Mouse (Mus musculus): ENCODE measurements around the gene Gm30302. TPM values are rescaled to one million over a fixed set of nuclear protein-coding genes. Genes with fewer than 3 reads are reported as not detected.
"Not testable (repeated sequence)": the region's sequence is repeated elsewhere in the genome, so short reads cannot be mapped to it uniquely, and the experiment has no call there.

The Gm30302 gene
- polyA plus RNA-seq, 1 experiment from 2014 or later: 0.09 TPM

DNA sequence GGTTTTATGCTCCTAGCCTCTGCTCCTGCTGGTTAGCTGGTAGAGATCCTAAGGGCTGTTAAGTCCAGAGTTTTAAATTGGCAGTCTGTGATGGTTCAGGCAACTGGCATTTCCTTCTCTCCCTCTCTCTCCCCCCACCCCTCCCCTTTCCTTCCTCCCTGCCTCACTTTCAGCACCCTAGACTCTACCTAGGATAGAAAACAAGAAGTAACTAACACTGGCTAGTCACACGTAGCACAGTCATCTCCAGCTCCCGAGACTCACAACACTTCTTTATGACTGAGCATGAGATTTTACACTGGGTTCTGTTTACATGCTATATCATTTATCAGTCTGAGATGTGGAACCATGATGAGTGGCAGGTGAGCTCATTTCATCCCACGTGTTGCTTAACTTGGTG lies 16.2 kb upstream of the Gm30302 start:
- no peak for ATAC-seq (ENCODE audit: insufficient number of reproducible peaks, insufficient read depth, low FRiP score, low read depth)
- WGBS: 70% methylated on average over 3 of the region's 3 CpGs
- Histone ChIP-seq H3K36me3 (ENCODE audit: control insufficient read depth, insufficient read depth, low read length) (no peaks in the 10 kb centered on the region), H3K4me2 (ENCODE audit: low read length) (no peak overlapping the region), H3K9ac (ENCODE audit: low read length) (no peak overlapping the region), H3K4me3 (ENCODE audit: control insufficient read depth in 1 of 2, insufficient read depth in 1 of 2, low read depth in 1 of 2, low read length in 2 of 2) (no peak overlapping the region), H3K27me3 (ENCODE audit: control insufficient read depth, insufficient read depth, low read length) (no peaks in the 10 kb centered on the region), H3K9me3 (ENCODE audit: control insufficient read depth, low read length) (peaks cover 10% of the 10 kb centered on the region), H3K27ac (replicated peaks in 1 of 2; ENCODE audit: control insufficient read depth in 1 of 2, insufficient read depth in 1 of 2, low read depth in 2 of 2, low read length in 2 of 2) (no peak overlapping the region), H3K4me1 (ENCODE audit: control insufficient read depth in 2 of 2, insufficient read depth in 2 of 2, low read length in 2 of 2) (no peaks in the 10 kb centered on the region)

- no peaks in the 10 kb centered on the region for H3K36me3 ChIP-seq (ENCODE audit: control insufficient read depth, insufficient read depth, low read length)
- H3K27me3 ChIP-seq (ENCODE audit: control insufficient read depth, insufficient read depth, low read length): no peaks in the 10 kb centered on the region
- H3K9ac ChIP-seq (ENCODE audit: low read length): no peak overlapping the region
- peaks cover 10% of the 10 kb centered on the region for H3K9me3 ChIP-seq (ENCODE audit: control insufficient read depth, low read length)
- H3K4me2 ChIP-seq (ENCODE audit: low read length): no peak overlapping the region
- H3K27ac ChIP-seq (replicated peaks in 1 of 2; ENCODE audit: control insufficient read depth in 1 of 2, insufficient read depth in 1 of 2, low read depth in 2 of 2, low read length in 2 of 2): no peak overlapping the region
- no peak for ATAC-seq (ENCODE audit: insufficient number of reproducible peaks, insufficient read depth, low FRiP score, low read depth)
- no peaks in the 10 kb centered on the region for H3K4me1 ChIP-seq (ENCODE audit: control insufficient read depth in 2 of 2, insufficient read depth in 2 of 2, low read length in 2 of 2)
- no peak overlapping the region for H3K4me3 ChIP-seq (ENCODE audit: control insufficient read depth in 1 of 2, insufficient read depth in 1 of 2, low read depth in 1 of 2, low read length in 2 of 2)
- WGBS: 83% methylated on average over 4 of the region's 4 CpGs
These were observed 15.6 kb upstream of the Gm30302 start for GRCm38 (mm10) chr13:49814420-49814819.

GRCm38 (mm10) chr13:49807146-49807545 lies 8.3 kb upstream of the Gm30302 start:
- Histone ChIP-seq H3K4me3 (ENCODE audit: control insufficient read depth in 1 of 2, insufficient read depth in 1 of 2, low read depth in 1 of 2, low read length in 2 of 2) (no peak overlapping the region), H3K9me3 (ENCODE audit: control insufficient read depth, low read length) (no peaks in the 10 kb centered on the region), H3K27ac (replicated peaks in 1 of 2; ENCODE audit: control insufficient read depth in 1 of 2, insufficient read depth in 1 of 2, low read depth in 2 of 2, low read length in 2 of 2) (no peak overlapping the region), H3K36me3 (ENCODE audit: control insufficient read depth, insufficient read depth, low read length) (no peaks in the 10 kb centered on the region), H3K9ac (ENCODE audit: low read length) (no peak overlapping the region), H3K4me2 (ENCODE audit: low read length) (no peak overlapping the region), H3K4me1 (ENCODE audit: control insufficient read depth in 2 of 2, insufficient read depth in 2 of 2, low read length in 2 of 2) (no peaks in the 10 kb centered on the region), H3K27me3 (ENCODE audit: control insufficient read depth, insufficient read depth, low read length) (no peaks in the 10 kb centered on the region)
- ATAC-seq (ENCODE audit: insufficient number of reproducible peaks, insufficient read depth, low FRiP score, low read depth): no peak
- 71% methylated on average over 1 of the region's 1 CpGs for WGBS

- H3K4me3 ChIP-seq (ENCODE audit: control insufficient read depth in 1 of 2, insufficient read depth in 1 of 2, low read depth in 1 of 2, low read length in 2 of 2): no peak overlapping the region
- H3K4me1 ChIP-seq (ENCODE audit: control insufficient read depth in 2 of 2, insufficient read depth in 2 of 2, low read length in 2 of 2): peaks cover 4 to 15% of the 10 kb centered on the region in 2 experiments
- no peaks in the 10 kb centered on the region for H3K9me3 ChIP-seq (ENCODE audit: control insufficient read depth, low read length)
- no peaks in the 10 kb centered on the region for H3K27me3 ChIP-seq (ENCODE audit: control insufficient read depth, insufficient read depth, low read length)
- H3K36me3 ChIP-seq (ENCODE audit: control insufficient read depth, insufficient read depth, low read length): no peaks in the 10 kb centered on the region
- H3K4me2 ChIP-seq (ENCODE audit: low read length): no peak overlapping the region
- WGBS: 28% methylated on average over 5 of the region's 5 CpGs
- H3K27ac ChIP-seq (replicated peaks in 1 of 2; ENCODE audit: control insufficient read depth in 1 of 2, insufficient read depth in 1 of 2, low read depth in 2 of 2, low read length in 2 of 2): peak overlapping the region; percentile 64 to 66
- ATAC-seq (ENCODE audit: insufficient number of reproducible peaks, insufficient read depth, low FRiP score, low read depth): peak; percentile 78
- no peak overlapping the region; the same call in 1 of the 2 replicates for H3K9ac ChIP-seq (ENCODE audit: low read length)
These were observed 10.0 kb downstream of the Gm30302 start for GRCm38 (mm10) chr13:49788563-49789393.

DNA sequence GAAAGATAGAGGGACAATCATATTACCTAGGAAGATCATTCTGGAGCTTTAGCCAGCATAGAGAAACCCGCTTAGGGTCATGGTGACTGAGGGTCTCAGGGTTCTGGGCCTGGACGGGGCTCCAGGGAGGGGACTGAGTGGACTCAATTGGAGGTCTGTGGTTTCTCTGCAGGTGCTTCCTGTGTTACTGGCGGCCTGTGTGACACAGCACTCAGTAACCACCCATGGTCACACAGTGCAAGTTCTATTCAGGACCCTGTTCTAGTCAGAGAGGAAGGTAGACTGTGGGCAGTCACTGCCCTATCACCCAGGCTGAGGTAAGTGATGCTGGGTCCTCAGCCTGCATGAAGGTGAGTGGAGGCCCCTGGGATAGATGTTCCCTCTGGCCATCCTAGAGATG lies 14.9 kb downstream of the Gm30302 start:
- Histone ChIP-seq H3K9me3 (ENCODE audit: control insufficient read depth, low read length) (no peaks in the 10 kb centered on the region), H3K36me3 (ENCODE audit: control insufficient read depth, insufficient read depth, low read length) (no peaks in the 10 kb centered on the region), H3K4me2 (ENCODE audit: low read length) (no peak overlapping the region), H3K9ac (ENCODE audit: low read length) (no peak overlapping the region), H3K27me3 (ENCODE audit: control insufficient read depth, insufficient read depth, low read length) (no peaks in the 10 kb centered on the region), H3K27ac (replicated peaks in 1 of 2; ENCODE audit: control insufficient read depth in 1 of 2, insufficient read depth in 1 of 2, low read depth in 2 of 2, low read length in 2 of 2) (no peak overlapping the region), H3K4me1 (ENCODE audit: control insufficient read depth in 2 of 2, insufficient read depth in 2 of 2, low read length in 2 of 2) (peaks cover under 1 to 7% of the 10 kb centered on the region in 2 experiments), H3K4me3 (ENCODE audit: control insufficient read depth in 1 of 2, insufficient read depth in 1 of 2, low read depth in 1 of 2, low read length in 2 of 2) (no peak overlapping the region)
- ATAC-seq (ENCODE audit: insufficient number of reproducible peaks, insufficient read depth, low FRiP score, low read depth): no peak
- 75% methylated on average over 3 of the region's 3 CpGs for WGBS

DNA sequence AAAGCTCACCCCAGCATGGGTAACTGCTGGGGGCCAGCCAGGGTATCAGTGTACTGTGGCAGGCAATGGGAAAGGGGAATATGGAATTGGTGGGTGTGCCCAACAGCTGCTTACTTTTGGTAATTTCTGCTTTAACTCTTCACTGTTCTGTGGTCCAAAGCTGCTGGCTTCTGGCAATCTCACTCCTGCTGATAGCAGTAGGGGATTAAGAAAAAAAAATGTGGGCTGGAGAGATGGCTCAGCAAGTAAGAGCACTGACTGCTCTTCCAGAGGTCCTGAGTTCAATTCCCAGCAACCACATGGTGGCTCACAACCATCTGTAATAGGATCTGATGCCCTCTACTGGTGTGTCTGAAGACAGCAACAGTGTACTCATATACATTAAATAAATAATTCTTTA lies 27.3 kb downstream of the Gm30302 start:
- ATAC-seq (ENCODE audit: insufficient number of reproducible peaks, insufficient read depth, low FRiP score, low read depth); H3K4me1 ChIP-seq (ENCODE audit: control insufficient read depth in 2 of 2, insufficient read depth in 2 of 2, low read length in 2 of 2); H3K27me3 ChIP-seq (ENCODE audit: control insufficient read depth, insufficient read depth, low read length); H3K4me3 ChIP-seq (ENCODE audit: control insufficient read depth in 1 of 2, insufficient read depth in 1 of 2, low read depth in 1 of 2, low read length in 2 of 2); H3K27ac ChIP-seq (replicated peaks in 1 of 2; ENCODE audit: control insufficient read depth in 1 of 2, insufficient read depth in 1 of 2, low read depth in 2 of 2, low read length in 2 of 2); H3K4me2 ChIP-seq (ENCODE audit: low read length); H3K36me3 ChIP-seq (ENCODE audit: control insufficient read depth, insufficient read depth, low read length); H3K9ac ChIP-seq (ENCODE audit: low read length); H3K9me3 ChIP-seq (ENCODE audit: control insufficient read depth, low read length): not testable (repeated sequence)

- Histone ChIP-seq H3K27me3 (ENCODE audit: control insufficient read depth, insufficient read depth, low read length) (no peaks in the 10 kb centered on the region), H3K36me3 (ENCODE audit: control insufficient read depth, insufficient read depth, low read length) (no peaks in the 10 kb centered on the region), H3K27ac (replicated peaks in 1 of 2; ENCODE audit: control insufficient read depth in 1 of 2, insufficient read depth in 1 of 2, low read depth in 2 of 2, low read length in 2 of 2) (no peak overlapping the region), H3K9me3 (ENCODE audit: control insufficient read depth, low read length) (no peaks in the 10 kb centered on the region), H3K4me3 (ENCODE audit: control insufficient read depth in 1 of 2, insufficient read depth in 1 of 2, low read depth in 1 of 2, low read length in 2 of 2) (no peak overlapping the region), H3K4me2 (ENCODE audit: low read length) (no peak overlapping the region), H3K9ac (ENCODE audit: low read length) (no peak overlapping the region), H3K4me1 (ENCODE audit: control insufficient read depth in 2 of 2, insufficient read depth in 2 of 2, low read length in 2 of 2) (no peaks in the 10 kb centered on the region)
- WGBS: 75% methylated on average over 16 of the region's 16 CpGs
- ATAC-seq (ENCODE audit: insufficient number of reproducible peaks, insufficient read depth, low FRiP score, low read depth): no peak
These were observed 29.7 kb downstream of the Gm30302 start for GRCm38 (mm10) chr13:49769111-49769510.

- H3K36me3 ChIP-seq (ENCODE audit: control insufficient read depth, insufficient read depth, low read length): no peaks in the 10 kb centered on the region
- no peaks in the 10 kb centered on the region for H3K9me3 ChIP-seq (ENCODE audit: control insufficient read depth, low read length)
- ATAC-seq (ENCODE audit: insufficient number of reproducible peaks, insufficient read depth, low FRiP score, low read depth): no peak
- H3K4me1 ChIP-seq (ENCODE audit: control insufficient read depth in 2 of 2, insufficient read depth in 2 of 2, low read length in 2 of 2): no peaks in the 10 kb centered on the region
- H3K27me3 ChIP-seq (ENCODE audit: control insufficient read depth, insufficient read depth, low read length): no peaks in the 10 kb centered on the region
- H3K9ac ChIP-seq (ENCODE audit: low read length): no peak overlapping the region
- H3K4me3 ChIP-seq (ENCODE audit: control insufficient read depth in 1 of 2, insufficient read depth in 1 of 2, low read depth in 1 of 2, low read length in 2 of 2): no peak overlapping the region
- no peak overlapping the region for H3K27ac ChIP-seq (replicated peaks in 1 of 2; ENCODE audit: control insufficient read depth in 1 of 2, insufficient read depth in 1 of 2, low read depth in 2 of 2, low read length in 2 of 2)
- WGBS: 24% methylated on average over 2 of the region's 2 CpGs
- no peak overlapping the region for H3K4me2 ChIP-seq (ENCODE audit: low read length)
These were observed 30.8 kb downstream of the Gm30302 start for GRCm38 (mm10) chr13:49768048-49768447.

Data from heart, embryonic 14.5 days (tissue).